Mouse (Mus musculus) neural tube, embryonic 11.5 days (tissue): ENCODE data around the gene Trmt13. TPM values are rescaled to one million over a fixed set of nuclear protein-coding genes. Genes with fewer than 3 reads are reported as not detected.

Source experiments
- ATAC-seq: fragments of 200-750 bp; cut with Nextera tagmentation; 2 replicates; pipeline ENCODE4 v1.8.0; 2017; ENCODE audit warnings: moderate number of reproducible peaks, mild to moderate bottlenecking, moderate TSS enrichment, moderate library complexity; ENCODE audit not compliant: insufficient read depth, low FRiP score, low TSS enrichment
- DNase-seq: peaks from one replicate; pipeline ENCODE4 v3.0.0-alpha.2; 2015; ENCODE audit warnings: low spot score
- H3K27ac ChIP-seq: fragments of 300-500 bp; sonication (generic); 2 replicates; pipeline ENCODE4 v1.5.1; 2014; ENCODE audit warnings: low read depth, mild to moderate bottlenecking, low read length
- H3K27me3 ChIP-seq: fragments of 300-500 bp; sonication (generic); 2 replicates; pipeline ENCODE4 v1.6.1; 2014; ENCODE audit warnings: mild to moderate bottlenecking, low read length, mixed read lengths; ENCODE audit not compliant: control insufficient read depth, insufficient read depth
- H3K36me3 ChIP-seq: fragments of 300-500 bp; sonication (generic); 2 replicates; pipeline ENCODE4 v1.6.1; 2014; ENCODE audit warnings: mild to moderate bottlenecking, low read length, moderate library complexity, mixed read lengths; ENCODE audit not compliant: control insufficient read depth, insufficient read depth
- H3K4me1 ChIP-seq: fragments of 300-500 bp; sonication (generic); 2 replicates; pipeline ENCODE4 v1.6.1; 2014; ENCODE audit warnings: low read length, mixed read lengths; ENCODE audit not compliant: control insufficient read depth, insufficient read depth
- H3K4me2 ChIP-seq: fragments of 300-500 bp; sonication (generic); 2 replicates; pipeline ENCODE4 v1.6.1; 2014; ENCODE audit warnings: low read depth, mild to moderate bottlenecking, moderate library complexity
- H3K4me3 ChIP-seq: fragments of 300-500 bp; sonication (generic); 2 replicates; pipeline ENCODE4 v1.5.1; 2014; ENCODE audit warnings: low read depth, low read length
- H3K9ac ChIP-seq: fragments of 300-500 bp; sonication (generic); 2 replicates; pipeline ENCODE4 v1.6.1; 2014; ENCODE audit warnings: mild to moderate bottlenecking, low read length
- H3K9me3 ChIP-seq: fragments of 300-500 bp; sonication (generic); 2 replicates; pipeline ENCODE4 v1.6.1; 2016; ENCODE audit warnings: low read length; ENCODE audit not compliant: control insufficient read depth
- WGBS: fragments of 180-500 bp; shearing (Covaris S2); extraction: QIAGEN DNeasy Blood & Tissue Kit; methylation state at CpG from one replicate; pipeline ENCODE4 v1.1.7; 2014; 5-methylcytosine and 5-hydroxymethylcytosine counted together
- polyA plus RNA-seq: library from polyadenylated mRNA; unstranded; fragments of >200 nt; fragmentation: Nextera tagmentation; extraction: Ambion mirVana; gene quantifications from 2 replicates; pipeline ENCODE4 v1.2.1, GENCODE M21; 2014

Gene Trmt13
- polyA plus RNA-seq, 1 experiment from 2014 or later: 18.8 TPM

- H3K27me3 ChIP-seq: no peaks in the 10 kb centered on the region
- no peak for DNase-seq
- no peaks in the 10 kb centered on the region for H3K4me1 ChIP-seq
- WGBS: 92% methylated on average over 8 of the region's 8 CpGs
- no peak for ATAC-seq
- H3K4me3 ChIP-seq: no peak overlapping the region
- H3K27ac ChIP-seq: no peak overlapping the region
- H3K9ac ChIP-seq: no peak overlapping the region
- no peak overlapping the region for H3K4me2 ChIP-seq
- no peaks in the 10 kb centered on the region for H3K9me3 ChIP-seq
- H3K36me3 ChIP-seq: peaks cover 4% of the 10 kb centered on the region
These were observed 1.1 kb upstream of the Trmt13 start for GRCm38 (mm10) chr3:116615318-116616068.

- no peaks in the 10 kb centered on the region for H3K4me1 ChIP-seq
- H3K9me3 ChIP-seq: no peaks in the 10 kb centered on the region
- no peak overlapping the region for H3K4me3 ChIP-seq
- H3K27me3 ChIP-seq: no peaks in the 10 kb centered on the region
- no peak overlapping the region for H3K27ac ChIP-seq
- DNase-seq: no peak
- no peaks in the 10 kb centered on the region for H3K36me3 ChIP-seq
- no peak overlapping the region for H3K9ac ChIP-seq
- H3K4me2 ChIP-seq: no peak overlapping the region
- 82% methylated on average over 9 of the region's 9 CpGs for WGBS
- ATAC-seq: no peak
These were observed 9.8 kb downstream of the Trmt13 start for GRCm38 (mm10) chr3:116604570-116604969.

- 99% methylated on average over 5 of the region's 5 CpGs for WGBS
- no peaks in the 10 kb centered on the region for H3K9me3 ChIP-seq
- no peak overlapping the region for H3K27ac ChIP-seq
- H3K4me2 ChIP-seq: no peak overlapping the region
- no peak overlapping the region for H3K9ac ChIP-seq
- H3K4me1 ChIP-seq: no peaks in the 10 kb centered on the region
- no peak for DNase-seq
- ATAC-seq: no peak
- H3K4me3 ChIP-seq: no peak overlapping the region
- no peaks in the 10 kb centered on the region for H3K27me3 ChIP-seq
- no peaks in the 10 kb centered on the region for H3K36me3 ChIP-seq
These were observed 12.6 kb downstream of the Trmt13 start for GRCm38 (mm10) chr3:116601781-116602180.

DNA sequence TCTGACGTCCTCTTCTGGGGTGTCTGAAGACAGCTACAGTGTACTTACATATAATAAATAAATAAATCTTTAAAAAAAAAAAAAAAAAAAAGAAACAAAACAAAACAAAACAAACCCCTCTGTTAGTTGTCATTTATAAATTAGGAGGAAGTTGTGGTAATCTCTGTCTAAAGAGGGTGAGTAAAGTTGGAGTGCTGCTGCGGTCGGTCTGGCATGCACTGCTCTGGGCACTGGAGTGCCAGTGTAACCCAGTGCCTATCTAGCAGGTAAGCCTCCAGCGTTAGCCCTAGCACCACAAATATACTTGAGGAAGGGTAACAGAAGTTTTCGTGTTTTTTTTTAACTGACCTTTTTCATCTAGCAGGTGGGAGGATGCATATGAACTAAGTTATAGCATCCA is 13.4 kb downstream of the Trmt13 start:
- Histone ChIP-seq H3K4me3 (no peak overlapping the region), H3K27me3 (no peaks in the 10 kb centered on the region), H3K4me2 (no peak overlapping the region), H3K27ac (no peak overlapping the region), H3K9me3 (no peaks in the 10 kb centered on the region), H3K36me3 (no peaks in the 10 kb centered on the region), H3K4me1 (no peaks in the 10 kb centered on the region), H3K9ac (no peak overlapping the region)
- WGBS: 89% methylated on average over 5 of the region's 5 CpGs
- DNase-seq (no peak), ATAC-seq (no peak)

GRCm38 (mm10) chr3:116599705-116600104 is 14.7 kb downstream of the Trmt13 start:
- ATAC-seq (no peak), DNase-seq (no peak)
- Histone ChIP-seq H3K36me3 (no peaks in the 10 kb centered on the region), H3K9ac (no peak overlapping the region), H3K27me3 (no peaks in the 10 kb centered on the region), H3K9me3 (no peaks in the 10 kb centered on the region), H3K4me2 (no peak overlapping the region), H3K27ac (no peak overlapping the region), H3K4me3 (no peak overlapping the region), H3K4me1 (no peaks in the 10 kb centered on the region)
- WGBS: 94% methylated on average over 2 of the region's 2 CpGs

GRCm38 (mm10) chr3:116595603-116595991 is 18.8 kb downstream of the Trmt13 start:
- no peaks in the 10 kb centered on the region for H3K9me3 ChIP-seq
- ATAC-seq (no peak), DNase-seq (no peak)
- H3K9ac ChIP-seq: peak overlapping the region; percentile 57
- peak overlapping the region; percentile 80 for H3K4me2 ChIP-seq
- no peaks in the 10 kb centered on the region for H3K27me3 ChIP-seq
- no peaks in the 10 kb centered on the region for H3K4me1 ChIP-seq
- peak overlapping the region; percentile 82 for H3K4me3 ChIP-seq
- H3K36me3 ChIP-seq: no peaks in the 10 kb centered on the region
- no peak overlapping the region for H3K27ac ChIP-seq
- 10% methylated on average over 10 of the region's 10 CpGs for WGBS

- peak within 1 kb of the TSS; percentile 57 for H3K9ac ChIP-seq
- ATAC-seq (peak; percentile 95), DNase-seq (peak; percentile 98)
- under 1% methylated on average over 65 of the region's 65 CpGs for WGBS
- no peaks in the 10 kb centered on the region for H3K27me3 ChIP-seq
- peak within 1 kb of the TSS; percentile 76; the same call in 1 of the 2 replicates for H3K27ac ChIP-seq
- no peaks in the 10 kb centered on the region for H3K9me3 ChIP-seq
- no peaks in the 10 kb centered on the region for H3K36me3 ChIP-seq
- peak within 1 kb of the TSS; percentile 82 for H3K4me3 ChIP-seq
- peak within 1 kb of the TSS; percentile 80 for H3K4me2 ChIP-seq
- no peaks in the 10 kb centered on the region for H3K4me1 ChIP-seq
These were observed 19.4 kb downstream of the Trmt13 start, which contains the start of gene Sass6 for GRCm38 (mm10) chr3:116594728-116595602. Sass6 (plus strand) TSS chr3:116594982.

DNA sequence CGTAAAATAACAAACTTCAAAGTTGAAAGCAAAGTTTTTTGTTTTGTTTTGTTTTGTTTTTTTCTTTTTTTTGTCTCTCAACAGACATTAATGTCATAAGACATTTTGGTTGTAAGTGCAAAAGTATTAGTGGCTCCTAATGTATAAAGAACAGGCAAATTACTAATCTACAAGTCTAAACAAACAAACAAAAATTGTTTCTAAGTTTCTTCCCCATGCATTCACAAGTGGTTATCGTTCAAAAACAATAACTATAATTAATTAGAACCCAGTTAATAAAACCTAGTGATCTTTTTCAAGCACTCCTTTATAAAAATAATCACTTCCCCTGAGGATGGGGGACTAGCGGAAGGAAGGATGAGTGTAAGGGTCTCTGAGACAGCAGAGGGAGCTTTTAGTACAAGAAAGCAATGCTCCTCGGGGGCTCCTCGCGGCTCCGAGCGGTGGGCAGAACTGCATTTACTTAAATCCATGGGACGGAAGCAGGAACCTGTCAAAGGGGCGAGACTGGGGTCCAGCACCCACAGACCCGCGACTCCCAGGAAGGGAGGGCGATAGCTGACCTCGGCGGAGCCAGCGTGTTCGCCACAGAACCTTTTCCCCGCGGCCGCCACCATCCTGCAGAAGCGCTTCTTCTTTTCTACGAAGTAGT is 20.2 kb downstream of the Trmt13 start:
- ATAC-seq (peak; percentile 74), DNase-seq (no peak)
- H3K4me3 ChIP-seq: peak overlapping the region; percentile 82
- peak overlapping the region; percentile 53 for H3K4me2 ChIP-seq
- 3% methylated on average over 22 of the region's 22 CpGs for WGBS
- H3K27me3 ChIP-seq: no peaks in the 10 kb centered on the region
- H3K4me1 ChIP-seq: no peaks in the 10 kb centered on the region
- no peaks in the 10 kb centered on the region for H3K9me3 ChIP-seq
- H3K36me3 ChIP-seq: peaks cover 2% of the 10 kb centered on the region; the same call in 1 of the 2 replicates
- H3K27ac ChIP-seq: peak overlapping the region; percentile 76; the same call in 1 of the 2 replicates
- peak overlapping the region; percentile 57 for H3K9ac ChIP-seq
